Mouse (Mus musculus) stomach, embryonic 14.5 days (tissue): ENCODE measurements around the gene Usp32. TPM values are rescaled to one million over a fixed set of nuclear protein-coding genes. Genes with fewer than 3 reads are reported as not detected.
A peak's percentile ranks its signal among the peaks of the same experiment; 100 is the strongest.

Experiments used
- ATAC-seq: fragments of 200-750 bp; cut with Nextera tagmentation; 2 replicates; pipeline ENCODE4 v1.8.0; 2017; ENCODE audit warnings: low read depth, moderate TSS enrichment; ENCODE audit not compliant: insufficient number of reproducible peaks, insufficient read depth, low FRiP score
- H3K27ac ChIP-seq: fragments of 300-500 bp; sonication (generic); 2 replicates; pipeline ENCODE4 v1.5.1; 2014; ENCODE audit warnings: mild to moderate bottlenecking, low read length, moderate library complexity, mixed read lengths
- H3K27me3 ChIP-seq: fragments of 300-500 bp; sonication (generic); 2 replicates; pipeline ENCODE4 v1.6.1; 2014; ENCODE audit warnings: low read length, control low read depth, mixed read lengths; ENCODE audit not compliant: control insufficient read depth, insufficient read depth
- H3K36me3 ChIP-seq: fragments of 300-500 bp; sonication (generic); 2 replicates; pipeline ENCODE4 v1.6.1; 2014; ENCODE audit warnings: mild to moderate bottlenecking, control low read depth, low read length, moderate library complexity, mixed read lengths; ENCODE audit not compliant: control insufficient read depth, insufficient read depth
- H3K4me1 ChIP-seq: fragments of 300-500 bp; sonication (generic); 2 replicates; pipeline ENCODE4 v1.6.1; 2014; ENCODE audit warnings: low read length, control low read depth, mixed read lengths; ENCODE audit not compliant: control insufficient read depth, insufficient read depth
- H3K4me2 ChIP-seq: fragments of 300-500 bp; sonication (generic); replicated peaks from 2 replicates; pipeline ENCODE4 v1.6.1; 2014; ENCODE audit warnings: low read depth, low read length, control low read depth
- H3K4me3 ChIP-seq: fragments of 300-500 bp; sonication (generic); 2 replicates; pipeline ENCODE4 v1.5.1; 2014; ENCODE audit warnings: low read depth, low read length, control low read depth
- H3K9ac ChIP-seq: fragments of 300-500 bp; sonication (generic); replicated peaks from 2 replicates; pipeline ENCODE4 v1.6.1; 2014; ENCODE audit warnings: low read depth, mild to moderate bottlenecking, control low read depth, low read length, moderate library complexity, mixed read lengths
- H3K9me3 ChIP-seq: fragments of 300-500 bp; sonication (generic); 2 replicates; pipeline ENCODE4 v1.6.1; 2016; ENCODE audit warnings: low read depth, low read length, control low read depth; ENCODE audit not compliant: control insufficient read depth
- WGBS: fragments of 180-500 bp; shearing (Covaris S2); extraction: QIAGEN DNeasy Blood & Tissue Kit; methylation state at CpG from one replicate; pipeline ENCODE4 v1.1.7; 2014; 5-methylcytosine and 5-hydroxymethylcytosine counted together
- polyA plus RNA-seq: library from polyadenylated mRNA; unstranded; fragments of >200 nt; fragmentation: Nextera tagmentation; extraction: Ambion mirVana; gene quantifications from 2 replicates; pipeline ENCODE4 v1.2.1, GENCODE M21; 2014

Usp32 gene
- polyA plus RNA-seq, 1 experiment from 2014 or later = 9.7 TPM

DNA sequence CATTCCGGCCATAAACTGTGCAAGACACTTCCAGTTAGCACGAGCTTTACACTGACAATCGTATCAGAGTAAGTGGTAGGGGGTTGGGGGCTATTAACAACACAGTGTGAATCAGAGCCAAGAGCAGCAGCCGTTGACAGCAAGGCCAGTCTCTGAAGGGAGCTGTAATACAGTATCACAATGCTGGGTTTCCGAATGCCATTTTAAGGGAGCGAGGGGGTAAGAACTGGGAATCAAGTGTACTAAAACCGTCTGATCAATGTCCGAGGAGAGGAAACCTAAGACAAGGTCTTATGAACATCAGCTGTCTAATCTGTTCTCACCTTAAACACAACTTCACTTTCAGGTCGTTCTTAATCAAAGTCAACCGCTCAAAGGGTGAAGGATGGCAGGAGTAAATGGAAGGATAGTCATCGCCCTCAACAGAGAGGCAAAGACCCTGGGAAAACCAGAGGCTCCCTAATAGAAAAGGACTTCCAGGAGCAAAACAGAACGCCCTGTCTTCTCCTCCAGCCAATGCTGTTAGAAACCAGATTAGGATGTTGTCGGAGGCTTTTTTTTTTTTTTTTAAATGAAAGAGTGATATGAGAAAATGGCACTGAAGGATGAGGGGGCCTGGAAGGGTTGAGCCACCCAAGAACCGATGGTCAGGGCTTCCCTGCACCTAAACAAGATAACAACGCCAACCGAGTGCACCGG lies 1.0 kb downstream of the Usp32 start:
- Histone ChIP-seq H3K27ac (peak overlapping the region; percentile 61; the same call in 1 of the 2 replicates), H3K36me3 (no peaks in the 10 kb centered on the region), H3K9ac (peak overlapping the region; percentile 58), H3K4me1 (no peaks in the 10 kb centered on the region), H3K4me3 (peak overlapping the region; percentile 85), H3K27me3 (no peaks in the 10 kb centered on the region), H3K9me3 (no peaks in the 10 kb centered on the region), H3K4me2 (peak overlapping the region; percentile 80)
- WGBS = under 1% methylated on average over 17 of the region's 17 CpGs
- ATAC-seq = no peak

DNA sequence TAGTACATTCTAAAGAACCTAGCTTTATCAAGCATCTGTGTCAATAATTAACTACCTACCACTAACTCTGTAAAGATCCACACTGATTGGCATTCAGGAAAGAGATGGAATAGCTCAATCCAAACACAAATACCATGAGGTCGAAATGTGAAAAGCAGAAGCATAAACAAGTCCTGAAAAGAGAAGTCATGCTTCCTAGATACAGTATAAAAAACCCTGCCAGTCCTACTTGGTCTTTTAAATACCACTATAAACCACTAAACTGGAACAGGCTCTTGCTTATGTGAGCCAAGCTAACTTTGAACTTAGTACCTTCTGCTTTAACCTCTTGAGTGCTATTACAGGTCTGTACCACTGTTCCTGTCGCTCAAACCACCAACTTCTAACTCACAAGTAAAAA lies 8.4 kb downstream of the Usp32 start:
- Histone ChIP-seq H3K4me3 (no peak overlapping the region), H3K9ac (no peak overlapping the region), H3K27me3 (no peaks in the 10 kb centered on the region), H3K4me1 (no peaks in the 10 kb centered on the region), H3K4me2 (no peak overlapping the region), H3K36me3 (no peaks in the 10 kb centered on the region), H3K27ac (no peak overlapping the region), H3K9me3 (no peaks in the 10 kb centered on the region)
- ATAC-seq = no peak
- WGBS = 61% methylated on average over 2 of the region's 2 CpGs

DNA sequence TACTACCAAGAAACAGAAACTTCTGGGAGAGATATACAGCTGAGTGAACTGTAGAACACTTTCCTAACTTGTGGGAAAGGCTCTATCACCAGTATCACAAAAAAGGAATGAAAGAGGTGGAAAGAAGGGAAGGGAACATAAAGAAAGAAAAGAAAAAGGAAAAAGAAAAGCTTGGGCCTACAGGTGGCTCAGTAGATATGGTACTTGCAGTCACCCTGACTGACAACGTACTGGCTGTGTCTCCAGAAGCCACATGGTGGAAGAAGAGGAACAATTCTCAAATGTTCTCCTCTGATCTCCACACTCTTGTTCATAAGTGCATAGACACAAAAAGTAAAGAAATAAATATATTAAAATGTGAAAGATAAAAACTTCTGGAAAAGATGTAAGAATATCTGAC lies 11.1 kb downstream of the Usp32 start:
- no peak overlapping the region for H3K4me3 ChIP-seq
- H3K27ac ChIP-seq = no peak overlapping the region
- H3K9me3 ChIP-seq = no peaks in the 10 kb centered on the region
- H3K9ac ChIP-seq = no peak overlapping the region
- no peaks in the 10 kb centered on the region for H3K27me3 ChIP-seq
- no peak for ATAC-seq
- H3K4me1 ChIP-seq = no peaks in the 10 kb centered on the region
- no peaks in the 10 kb centered on the region for H3K36me3 ChIP-seq
- H3K4me2 ChIP-seq = no peak overlapping the region
- 84% methylated on average over 1 of the region's 1 CpGs for WGBS

DNA sequence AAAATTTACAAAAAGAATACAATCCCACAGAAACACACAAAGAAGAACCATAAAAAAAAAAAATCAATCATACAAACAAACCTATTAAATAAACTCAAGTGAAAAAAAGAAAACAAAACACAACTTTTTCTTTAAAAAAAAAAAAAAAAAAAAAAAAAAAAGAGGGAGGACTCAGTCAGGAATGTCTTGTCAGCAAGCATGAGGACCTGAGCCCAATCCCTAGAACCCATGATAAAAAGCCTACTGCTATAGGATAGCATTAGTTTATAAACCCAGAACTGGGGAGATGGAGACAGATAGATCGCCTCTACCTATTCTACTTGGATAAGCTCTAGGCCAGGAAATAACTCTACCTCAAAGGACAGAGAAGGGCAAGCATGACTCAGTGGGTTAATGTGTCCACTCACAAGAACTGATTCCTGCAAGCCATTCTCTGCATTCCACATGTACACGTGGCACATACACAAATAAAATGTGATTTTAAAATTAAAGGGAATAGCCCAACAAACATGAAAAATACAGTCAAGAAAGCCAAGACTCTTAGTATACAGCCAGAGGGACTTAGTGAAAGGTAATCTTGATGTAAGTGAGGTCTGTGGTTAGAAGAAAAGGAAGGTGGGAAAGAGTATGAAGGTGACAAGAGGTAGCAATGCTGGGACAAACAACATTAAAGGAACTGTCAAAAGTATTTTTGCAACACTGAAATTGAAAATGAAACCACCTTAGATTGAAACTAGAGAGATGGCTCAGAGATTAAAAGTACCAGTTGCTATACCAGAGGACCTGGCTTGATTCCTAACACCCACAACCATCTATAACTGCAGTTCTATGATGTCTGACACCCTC lies 13.5 kb downstream of the Usp32 start:
- H3K9ac ChIP-seq = no peak overlapping the region
- no peak for ATAC-seq
- no peaks in the 10 kb centered on the region for H3K27me3 ChIP-seq
- no peaks in the 10 kb centered on the region for H3K36me3 ChIP-seq
- H3K27ac ChIP-seq = no peak overlapping the region
- no peaks in the 10 kb centered on the region for H3K4me1 ChIP-seq
- no peak overlapping the region for H3K4me2 ChIP-seq
- H3K4me3 ChIP-seq = no peak overlapping the region
- H3K9me3 ChIP-seq = no peaks in the 10 kb centered on the region
- 84% methylated on average over 2 of the region's 2 CpGs for WGBS

DNA sequence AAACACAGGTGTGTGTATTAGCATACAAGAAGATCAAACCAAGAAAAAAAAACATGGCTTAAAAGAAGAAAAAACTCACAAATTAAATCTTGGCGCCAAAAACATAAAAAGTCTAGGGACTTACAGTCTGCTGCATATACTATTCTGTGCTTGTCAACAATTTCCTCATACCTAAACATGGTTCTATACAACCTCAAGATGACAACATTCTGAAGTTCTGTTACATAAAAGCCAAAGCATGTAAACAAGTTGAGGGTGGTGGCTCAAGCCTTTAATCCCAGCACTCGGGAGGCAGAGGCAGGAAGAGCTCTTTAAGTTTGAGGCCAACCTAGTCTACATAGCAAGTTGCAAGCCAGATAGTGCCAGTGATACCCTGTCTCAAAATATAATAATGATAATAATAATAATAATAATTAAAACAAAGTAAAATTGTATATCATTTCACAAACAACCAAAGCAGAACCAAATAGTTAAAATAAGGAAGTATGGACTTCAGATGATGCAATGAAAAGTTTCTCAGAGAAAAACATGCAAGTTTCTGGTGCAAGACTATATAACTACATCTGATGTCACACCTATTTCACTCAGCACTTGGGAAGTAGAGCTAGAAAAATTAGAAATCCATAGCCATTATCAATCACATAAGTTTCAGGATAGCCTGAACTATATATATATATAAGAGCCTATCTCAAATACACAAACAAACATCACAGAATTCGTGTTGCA lies 16.5 kb downstream of the Usp32 start:
- Histone ChIP-seq H3K4me2 (no peak overlapping the region), H3K4me1 (no peaks in the 10 kb centered on the region), H3K9me3 (no peaks in the 10 kb centered on the region), H3K4me3 (no peak overlapping the region), H3K9ac (no peak overlapping the region), H3K27me3 (no peaks in the 10 kb centered on the region), H3K36me3 (no peaks in the 10 kb centered on the region), H3K27ac (no peak overlapping the region)
- ATAC-seq = no peak
- 82% methylated on average over 3 of the region's 3 CpGs for WGBS

DNA sequence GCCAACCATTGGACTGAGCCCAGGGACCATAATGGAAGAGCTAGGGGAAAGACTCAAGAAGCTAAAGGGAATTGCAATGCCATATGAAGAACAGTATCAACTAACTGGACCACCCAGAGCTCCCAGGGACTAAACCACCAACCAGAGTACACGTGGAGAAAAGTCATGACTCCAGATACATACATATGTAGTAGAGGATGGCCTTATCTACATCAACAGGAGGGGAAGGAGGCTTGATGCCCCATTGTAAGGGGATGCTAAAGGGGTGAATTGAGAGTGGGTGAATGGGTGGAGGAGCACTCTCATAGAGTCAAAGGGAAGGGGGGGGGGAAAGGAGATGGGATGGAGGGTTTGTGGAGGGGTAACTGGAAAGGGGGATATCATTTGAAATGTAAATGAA lies 17.9 kb downstream of the Usp32 start:
- H3K4me3 ChIP-seq = no peak overlapping the region
- no peak overlapping the region for H3K9ac ChIP-seq
- no peak overlapping the region for H3K27ac ChIP-seq
- H3K27me3 ChIP-seq = no peaks in the 10 kb centered on the region
- 82% methylated on average over 1 of the region's 1 CpGs for WGBS
- no peaks in the 10 kb centered on the region for H3K36me3 ChIP-seq
- no peaks in the 10 kb centered on the region for H3K9me3 ChIP-seq
- H3K4me2 ChIP-seq = no peak overlapping the region
- ATAC-seq = no peak
- H3K4me1 ChIP-seq = no peaks in the 10 kb centered on the region

DNA sequence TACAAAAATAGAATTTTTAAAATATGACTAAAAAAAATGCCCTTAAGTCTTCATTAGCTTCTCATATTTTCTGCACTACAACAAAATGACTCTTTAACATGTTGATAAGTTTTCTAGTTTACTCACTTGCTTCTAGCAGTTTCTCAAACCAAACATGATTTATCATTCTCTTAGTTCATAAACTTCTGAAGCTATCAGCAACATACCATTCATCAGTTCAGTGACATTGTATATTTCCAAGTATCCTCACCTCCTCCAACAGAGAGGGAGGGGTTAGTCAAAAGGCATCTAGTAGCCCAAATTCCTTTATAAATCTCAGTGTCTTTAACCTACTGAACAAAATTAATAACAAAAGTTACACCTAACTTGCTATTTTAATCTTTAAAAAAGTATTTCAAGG lies 22.8 kb downstream of the Usp32 start:
- Histone ChIP-seq H3K27me3 (no peaks in the 10 kb centered on the region), H3K4me3 (no peak overlapping the region), H3K9ac (no peak overlapping the region), H3K9me3 (no peaks in the 10 kb centered on the region), H3K4me2 (no peak overlapping the region), H3K4me1 (no peaks in the 10 kb centered on the region), H3K36me3 (no peaks in the 10 kb centered on the region), H3K27ac (no peak overlapping the region)
- ATAC-seq = no peak

DNA sequence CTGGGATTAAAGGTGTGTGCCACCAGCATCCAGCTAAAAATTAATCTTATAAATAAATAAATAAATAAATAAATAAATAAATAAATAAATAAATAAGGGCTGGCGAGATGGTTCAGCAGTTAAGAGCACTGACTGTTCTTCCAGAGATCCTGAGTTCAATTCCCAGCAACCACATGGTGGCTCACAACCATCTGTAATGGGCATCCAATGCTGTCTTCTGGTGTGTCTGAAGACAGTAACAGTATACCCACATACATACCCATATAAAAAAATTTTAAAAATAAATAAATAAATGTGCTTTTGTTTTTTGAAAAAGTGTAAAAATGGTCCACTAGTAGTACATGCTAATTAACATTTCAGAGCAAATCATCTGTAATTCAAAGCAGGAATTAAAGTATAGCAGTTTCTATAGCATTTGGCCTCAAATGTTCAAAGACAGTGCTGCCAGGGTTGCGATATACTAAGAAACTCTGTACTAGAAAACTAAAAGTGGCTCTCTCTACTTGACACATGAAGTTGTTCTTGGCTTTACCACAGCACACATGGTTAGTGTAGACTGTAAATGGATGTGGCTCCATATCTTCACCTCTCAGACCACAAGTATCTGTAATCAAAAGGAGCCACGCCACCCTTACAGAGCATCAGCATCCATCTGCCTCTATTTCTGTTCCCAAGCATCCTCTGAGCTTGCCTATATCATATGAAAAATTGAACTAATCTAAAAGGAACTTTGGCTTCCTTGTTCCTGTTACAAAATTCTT lies 23.7 kb downstream of the Usp32 start:
- ATAC-seq = no peak; the same call in 1 of the 2 replicates
- no peak overlapping the region for H3K27ac ChIP-seq
- H3K4me3 ChIP-seq = no peak overlapping the region
- WGBS = 83% methylated on average over 3 of the region's 3 CpGs
- no peak overlapping the region for H3K9ac ChIP-seq
- H3K36me3 ChIP-seq = no peaks in the 10 kb centered on the region
- H3K27me3 ChIP-seq = no peaks in the 10 kb centered on the region
- no peaks in the 10 kb centered on the region for H3K9me3 ChIP-seq
- no peaks in the 10 kb centered on the region for H3K4me1 ChIP-seq
- H3K4me2 ChIP-seq = no peak overlapping the region
